Mouse (Mus musculus) liver, embryonic 11.5 days (tissue): ENCODE results near the gene Tdrd9. TPM values are rescaled to one million over a fixed set of nuclear protein-coding genes. Genes with fewer than 3 reads are reported as not detected.
A peak's percentile ranks its signal among the peaks of the same experiment; 100 is the strongest.
"Not testable (repeated sequence)": the region's sequence is repeated elsewhere in the genome, so short reads cannot be mapped to it uniquely, and the experiment has no call there.

Experiments used
- ATAC-seq: fragments of 200-750 bp; cut with Nextera tagmentation; replicated peaks from 2 replicates; pipeline ENCODE4 v1.8.0; 2017; ENCODE audit warnings: moderate number of reproducible peaks, mild to moderate bottlenecking, moderate TSS enrichment, moderate library complexity; ENCODE audit not compliant: low FRiP score
- DNase-seq: peaks from one replicate; pipeline ENCODE4 v3.0.0-alpha.2; 2017; ENCODE audit warnings: low spot score
- H3K27ac ChIP-seq: fragments of 300-500 bp; sonication (generic); 2 replicates; pipeline ENCODE4 v1.5.1; 2014; ENCODE audit warnings: mild to moderate bottlenecking, low read depth, low read length, control low read depth
- H3K27me3 ChIP-seq: fragments of 300-500 bp; sonication (generic); replicated peaks from 2 replicates; pipeline ENCODE4 v1.6.1; 2014; ENCODE audit warnings: low read length, mixed read lengths; ENCODE audit not compliant: control insufficient read depth, insufficient read depth
- H3K36me3 ChIP-seq: fragments of 300-500 bp; sonication (generic); 2 replicates; pipeline ENCODE4 v1.6.1; 2014; ENCODE audit warnings: mild to moderate bottlenecking, low read length, moderate library complexity, mixed read lengths; ENCODE audit not compliant: control insufficient read depth, insufficient read depth
- H3K4me1 ChIP-seq: fragments of 300-500 bp; sonication (generic); replicated peaks from 2 replicates; pipeline ENCODE4 v1.6.1; 2014; ENCODE audit warnings: low read length, mixed read lengths; ENCODE audit not compliant: control insufficient read depth, insufficient read depth
- H3K4me2 ChIP-seq: fragments of 300-500 bp; sonication (generic); 2 replicates; pipeline ENCODE4 v1.6.1; 2014; ENCODE audit warnings: mild to moderate bottlenecking, control low read depth, moderate library complexity
- H3K4me3 ChIP-seq: fragments of 300-500 bp; sonication (generic); 2 replicates; pipeline ENCODE4 v1.5.1; 2014; ENCODE audit warnings: low read depth, low read length, control low read depth
- H3K9ac ChIP-seq: fragments of 300-500 bp; sonication (generic); 2 replicates; pipeline ENCODE4 v1.6.1; 2014; ENCODE audit warnings: low read depth, low read length, control low read depth
- H3K9me3 ChIP-seq: fragments of 300-500 bp; sonication (generic); 2 replicates; pipeline ENCODE4 v1.6.1; 2016; ENCODE audit warnings: low read length, inconsistent platforms, mixed read lengths; ENCODE audit not compliant: control insufficient read depth
- WGBS: fragments of 180-500 bp; shearing (Covaris S2); extraction: QIAGEN DNeasy Blood & Tissue Kit; methylation state at CpG from one replicate; pipeline ENCODE4 v1.1.7; 2014; 5-methylcytosine and 5-hydroxymethylcytosine counted together
- polyA plus RNA-seq: library from polyadenylated mRNA; unstranded; fragments of >200 nt; fragmentation: Nextera tagmentation; extraction: Ambion mirVana; gene quantifications from 2 replicates; pipeline ENCODE4 v1.2.1, GENCODE M21; 2014

Gene Tdrd9
- polyA plus RNA-seq, 1 experiment from 2014 or later: 0.40 TPM

DNA sequence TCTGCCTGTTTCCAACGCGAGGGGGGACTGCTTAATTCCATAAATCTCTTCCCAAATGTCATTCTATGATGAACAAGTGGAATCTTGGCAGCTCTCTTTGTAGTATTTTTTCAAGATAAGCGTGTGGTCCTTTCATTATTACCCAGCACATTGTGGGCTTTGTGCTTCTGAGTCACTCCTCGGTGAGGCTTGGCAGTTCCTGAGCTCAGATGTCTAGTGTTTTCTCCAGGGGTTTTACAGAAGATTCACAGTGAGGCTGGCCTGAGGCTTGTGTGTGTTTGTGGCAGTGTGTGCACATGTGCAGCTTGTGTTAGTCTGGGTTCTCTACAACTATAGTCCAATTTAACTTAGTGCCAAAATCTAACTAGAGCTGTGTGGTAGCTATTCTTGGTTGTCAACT is 56.0 kb downstream of the Tdrd9 start:
- Histone ChIP-seq H3K9ac (no peak overlapping the region), H3K27me3 (no peaks in the 10 kb centered on the region), H3K9me3 (peaks cover 2% of the 10 kb centered on the region; the same call in 1 of the 2 replicates), H3K4me1 (no peaks in the 10 kb centered on the region), H3K4me2 (no peak overlapping the region), H3K36me3 (no peaks in the 10 kb centered on the region), H3K27ac (no peak overlapping the region), H3K4me3 (no peak overlapping the region)
- DNase-seq: no peak
- 70% methylated on average over 4 of the region's 4 CpGs for whole genome bisulfite sequencing
- ATAC-seq: no peak

DNA sequence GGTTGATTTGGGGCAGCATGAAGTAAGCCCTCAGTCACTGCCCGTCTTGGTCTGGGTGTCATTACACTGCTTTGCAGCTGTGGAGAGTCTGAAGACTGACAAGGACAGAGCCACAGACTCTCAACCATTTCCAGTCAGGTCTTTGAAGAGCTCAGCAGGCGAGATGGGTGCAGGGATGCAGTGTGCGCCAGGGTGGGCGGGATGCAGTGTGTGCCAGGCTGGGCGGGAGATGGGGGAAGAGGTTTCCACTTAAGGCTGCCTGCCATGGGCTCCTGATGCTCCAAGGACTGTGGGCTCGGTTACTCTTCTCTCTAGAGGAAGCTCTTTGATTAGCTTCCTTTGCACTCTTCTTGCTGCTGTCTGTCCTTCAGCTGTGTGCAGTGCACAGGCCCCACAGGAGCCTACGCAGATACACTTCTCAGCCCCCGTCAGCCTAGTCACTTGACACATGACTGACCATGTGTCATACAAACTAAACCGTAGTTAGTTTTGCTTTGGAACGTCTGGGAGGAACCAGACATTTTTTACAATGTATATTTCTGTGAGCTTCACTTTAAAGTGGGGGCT is 62.1 kb downstream of the Tdrd9 start:
- DNase-seq (no peak), ATAC-seq (no peak)
- H3K9ac ChIP-seq: no peak overlapping the region
- no peaks in the 10 kb centered on the region for H3K36me3 ChIP-seq
- no peak overlapping the region for H3K27ac ChIP-seq
- no peaks in the 10 kb centered on the region for H3K27me3 ChIP-seq
- no peaks in the 10 kb centered on the region for H3K9me3 ChIP-seq
- WGBS: 75% methylated on average over 10 of the region's 10 CpGs
- H3K4me3 ChIP-seq: no peak overlapping the region
- H3K4me1 ChIP-seq: no peaks in the 10 kb centered on the region
- no peak overlapping the region for H3K4me2 ChIP-seq

DNA sequence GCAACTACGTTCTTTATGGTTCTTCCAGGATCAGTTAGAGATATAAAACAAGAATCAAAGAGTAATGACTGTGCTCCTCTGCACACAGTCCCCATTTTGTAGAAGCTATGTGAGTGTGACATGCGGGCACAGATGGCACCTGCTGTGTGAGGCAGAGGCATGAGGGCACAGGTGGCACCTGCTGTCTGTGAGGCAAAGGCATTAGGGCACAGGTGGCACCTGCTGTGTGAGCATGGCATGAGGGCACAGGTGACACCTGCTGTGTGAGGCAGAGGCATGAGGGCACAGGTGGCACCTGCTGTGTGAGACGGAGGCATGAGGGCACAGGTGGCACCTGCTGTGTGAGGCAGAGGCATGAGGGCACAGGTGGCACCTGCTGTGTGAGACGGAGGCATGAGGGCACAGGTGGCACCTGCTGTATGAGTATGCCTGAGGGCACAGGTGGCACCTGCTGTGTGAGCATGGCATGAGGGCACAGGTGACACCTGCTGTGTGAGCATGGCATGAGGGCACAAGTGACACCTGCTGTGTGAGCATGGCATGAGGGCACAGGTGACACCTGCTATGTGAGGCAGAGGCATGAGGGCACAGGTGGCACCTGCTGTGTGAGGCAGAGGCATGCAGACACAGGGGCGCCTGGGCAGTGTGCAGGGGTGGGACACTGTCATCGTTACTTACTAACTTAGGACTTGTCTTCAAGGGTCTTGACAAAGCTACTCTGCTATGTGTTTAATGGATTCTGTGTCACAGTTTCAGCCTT is 64.2 kb downstream of the Tdrd9 start:
- DNase-seq, H3K4me3 ChIP-seq, H3K27ac ChIP-seq, H3K27me3 ChIP-seq, H3K36me3 ChIP-seq, H3K9me3 ChIP-seq, H3K9ac ChIP-seq, H3K4me1 ChIP-seq, H3K4me2 ChIP-seq, ATAC-seq: not testable (repeated sequence)
- WGBS: 81% methylated on average over 6 of the region's 6 CpGs

DNA sequence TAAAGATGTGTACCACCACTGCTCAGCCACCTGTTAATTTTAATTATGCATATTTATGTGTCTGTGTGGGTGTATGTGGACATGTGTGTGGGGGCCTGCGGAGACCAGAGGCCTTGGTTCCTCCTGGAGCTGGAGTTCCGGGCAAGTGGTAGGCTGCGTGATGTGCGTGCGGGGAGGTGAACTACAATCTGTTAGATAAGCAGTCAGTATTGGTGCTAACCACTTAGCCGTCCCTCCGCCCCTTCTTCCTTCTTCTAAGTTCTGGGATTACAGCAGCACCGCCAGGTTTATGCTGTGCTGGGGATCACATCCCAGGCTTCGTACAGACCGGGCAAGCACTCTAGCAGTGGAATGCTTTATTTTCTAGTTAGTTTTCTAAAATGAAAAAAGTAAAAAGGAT is 67.1 kb downstream of the Tdrd9 start:
- Histone ChIP-seq H3K36me3 (no peaks in the 10 kb centered on the region), H3K9ac (no peak overlapping the region), H3K27me3 (no peaks in the 10 kb centered on the region), H3K4me1 (no peaks in the 10 kb centered on the region), H3K4me2 (no peak overlapping the region), H3K4me3 (no peak overlapping the region), H3K9me3 (no peaks in the 10 kb centered on the region), H3K27ac (no peak overlapping the region)
- no peak for DNase-seq
- WGBS: 92% methylated on average over 10 of the region's 10 CpGs
- no peak for ATAC-seq

DNA sequence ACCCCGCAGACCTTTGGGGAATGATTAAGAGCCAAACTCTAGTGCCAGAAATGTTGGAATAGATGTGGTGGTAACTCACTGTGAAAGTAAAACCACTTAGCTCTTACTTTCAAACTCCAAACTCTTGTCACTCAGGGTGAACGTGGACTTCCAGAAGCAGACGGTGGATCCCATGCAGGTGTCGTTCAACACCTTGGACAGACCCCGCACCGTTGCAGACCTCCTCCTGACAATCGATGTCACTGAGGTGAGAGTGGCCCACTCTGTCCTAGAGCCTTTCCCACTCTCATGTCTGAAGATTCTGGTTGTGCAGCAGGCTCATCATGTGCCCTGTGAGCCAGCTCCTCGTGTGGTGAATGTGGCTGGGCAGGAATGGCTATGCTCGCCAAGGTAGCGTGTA is 67.8 kb downstream of the Tdrd9 start:
- Histone ChIP-seq H3K4me2 (no peak overlapping the region), H3K36me3 (no peaks in the 10 kb centered on the region), H3K27ac (no peak overlapping the region), H3K4me3 (no peak overlapping the region), H3K9me3 (no peaks in the 10 kb centered on the region), H3K27me3 (no peaks in the 10 kb centered on the region), H3K4me1 (no peaks in the 10 kb centered on the region), H3K9ac (no peak overlapping the region)
- ATAC-seq (no peak), DNase-seq (no peak)
- 88% methylated on average over 10 of the region's 10 CpGs for WGBS

DNA sequence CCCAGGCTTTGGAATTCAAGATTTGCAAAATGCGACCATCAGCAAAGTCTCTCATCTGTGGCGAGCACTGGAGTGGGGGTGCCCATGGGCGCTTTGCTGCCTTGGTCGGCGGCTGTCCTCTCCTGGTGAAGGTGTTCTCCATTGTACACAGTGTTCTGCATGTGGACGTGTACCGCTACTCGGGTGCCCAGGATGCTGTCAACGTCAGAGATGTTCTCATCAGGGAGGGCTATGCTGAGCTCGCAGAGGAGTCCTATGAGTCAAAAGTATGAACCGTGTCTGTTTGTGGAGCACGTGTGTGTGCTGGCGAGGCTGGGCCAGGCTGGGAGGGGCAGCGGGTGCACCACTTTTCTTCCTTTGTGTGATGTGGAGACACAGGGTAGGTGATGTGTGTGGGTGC is 71.3 kb downstream of the Tdrd9 start:
- Histone ChIP-seq H3K9ac (no peak overlapping the region), H3K27ac (no peak overlapping the region), H3K4me3 (no peak overlapping the region), H3K4me2 (no peak overlapping the region), H3K4me1 (no peaks in the 10 kb centered on the region), H3K36me3 (no peaks in the 10 kb centered on the region), H3K9me3 (no peaks in the 10 kb centered on the region), H3K27me3 (no peaks in the 10 kb centered on the region)
- WGBS: 87% methylated on average over 14 of the region's 14 CpGs
- ATAC-seq: no peak
- DNase-seq: no peak

DNA sequence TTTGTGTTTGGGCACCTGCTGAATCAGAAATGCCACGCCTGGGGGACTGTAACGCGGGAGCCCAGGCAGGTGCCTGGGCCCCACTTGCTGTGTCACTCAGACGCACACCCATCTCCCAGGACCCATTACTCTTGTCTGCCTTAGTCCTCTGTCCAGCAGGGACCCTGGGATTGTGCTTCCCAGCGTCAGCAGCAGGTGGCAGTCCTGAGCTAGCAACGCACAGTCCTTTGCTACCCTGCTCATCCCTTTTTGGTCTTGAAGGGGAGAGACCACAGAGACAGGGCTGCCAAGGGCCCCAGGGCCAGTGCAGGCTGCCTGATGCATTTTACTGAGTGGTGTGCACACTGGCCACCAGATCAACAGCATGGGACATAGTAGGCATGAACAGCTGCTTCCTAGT is 106.3 kb downstream of the Tdrd9 start:
- DNase-seq (peak; percentile 63), ATAC-seq (no peak; the same call in 1 of the 2 replicates)
- Histone ChIP-seq H3K4me1 (no peaks in the 10 kb centered on the region), H3K36me3 (no peaks in the 10 kb centered on the region), H3K27me3 (no peaks in the 10 kb centered on the region), H3K4me3 (no peak overlapping the region), H3K9me3 (no peaks in the 10 kb centered on the region), H3K4me2 (no peak overlapping the region), H3K27ac (no peak overlapping the region), H3K9ac (no peak overlapping the region)
- WGBS: 4% methylated on average over 6 of the region's 6 CpGs

DNA sequence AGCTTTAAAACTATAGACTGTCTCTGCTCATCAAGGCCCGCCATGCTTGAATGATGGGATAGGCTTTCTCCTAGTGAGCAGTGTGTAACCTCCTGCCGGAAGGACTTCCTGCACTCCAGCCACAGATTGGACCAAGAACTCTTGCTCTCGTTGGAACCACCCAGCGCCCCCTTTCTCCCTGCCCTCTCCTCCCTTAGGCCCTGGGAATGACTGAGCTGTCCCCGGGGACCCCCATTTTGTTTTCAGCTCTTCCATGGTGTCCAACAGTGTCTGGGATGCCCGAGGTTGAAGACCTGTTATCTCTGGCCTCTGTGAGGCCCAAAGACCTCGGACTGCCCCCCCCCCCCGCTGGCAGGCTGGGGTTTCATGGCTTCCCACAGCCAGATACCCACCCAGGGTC is 108.6 kb downstream of the Tdrd9 start:
- H3K36me3 ChIP-seq: no peaks in the 10 kb centered on the region
- no peak overlapping the region for H3K4me2 ChIP-seq
- WGBS: 66% methylated on average over 8 of the region's 8 CpGs

DNA sequence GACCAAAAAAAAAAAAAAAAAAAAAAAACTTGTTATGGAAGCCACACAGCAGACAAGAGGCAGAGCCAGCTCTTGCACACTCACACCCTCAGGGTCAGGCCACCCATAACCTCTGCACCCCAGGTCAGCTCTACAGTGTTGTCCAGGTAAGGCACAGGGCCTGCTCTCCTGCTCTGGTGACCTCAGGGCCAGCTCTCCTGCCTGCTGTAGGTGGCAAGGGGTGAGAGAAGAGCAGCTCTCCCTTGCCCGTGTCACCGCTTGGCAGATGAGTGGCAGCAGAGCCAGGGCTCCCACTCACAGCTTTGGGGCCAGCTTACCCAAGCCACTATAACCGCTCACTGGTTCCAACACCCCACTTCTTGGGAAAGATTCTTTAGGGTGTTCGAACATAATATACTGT is 109.6 kb downstream of the Tdrd9 start:
- H3K9ac ChIP-seq: no peak overlapping the region
- no peak overlapping the region for H3K27ac ChIP-seq
- no peak overlapping the region for H3K4me3 ChIP-seq
- DNase-seq (no peak), ATAC-seq (no peak)
- H3K27me3 ChIP-seq: no peaks in the 10 kb centered on the region
- H3K36me3 ChIP-seq: no peaks in the 10 kb centered on the region
- WGBS: 89% methylated on average over 4 of the region's 4 CpGs
- no peak overlapping the region for H3K4me2 ChIP-seq
- H3K4me1 ChIP-seq: no peaks in the 10 kb centered on the region
- no peaks in the 10 kb centered on the region for H3K9me3 ChIP-seq

More for the DNA sequence above, 108.6 kb downstream of the Tdrd9 start:
- Histone ChIP-seq H3K4me1 (no peaks in the 10 kb centered on the region), H3K9me3 (no peaks in the 10 kb centered on the region), H3K4me3 (no peak overlapping the region), H3K27me3 (no peaks in the 10 kb centered on the region), H3K27ac (no peak overlapping the region), H3K9ac (no peak overlapping the region)
- no peak for ATAC-seq
- no peak for DNase-seq
